Mouse (Mus musculus) left cerebral cortex, adult 2 months (tissue): ENCODE results near the gene Rnf115. TPM values are rescaled to one million over a fixed set of nuclear protein-coding genes. Genes with fewer than 3 reads are reported as not detected.
A peak's percentile ranks its signal among the peaks of the same experiment; 100 is the strongest.

ENCODE experiments used
- DNase-seq, 2 experiments: peaks; one replicate each; pipeline ENCODE4 v3.0.0; 2021 to 2022; ENCODE audit warnings: low spot score in 2 of 2, mixed read lengths in 1 of 2; ENCODE audit errors: extremely low spot score in 1 of 2
- H3K27ac ChIP-seq: fragments of 200-600 bp; 2 replicates; pipeline ENCODE4 v1.8.1; 2022
- H3K4me3 ChIP-seq: fragments of 200-600 bp; 2 replicates; pipeline ENCODE4 v1.8.1; 2022
- CTCF ChIP-seq: fragments of 200-600 bp; IDR thresholded peaks from 2 replicates; pipeline ENCODE4 v1.8.1; 2022; ENCODE audit warnings: antibody characterized with exemption, mild to moderate bottlenecking, moderate library complexity
- intact Hi-C: fragments of 180-260 bp; cut with DNase I; formaldehyde crosslinking; loops from one replicate; pipeline ENCODE4 v1.15.1; 2025
- total RNA-seq, 2 experiments: library from RNA; stranded (reverse); gene quantifications; 2 replicates each; pipeline ENCODE4 v1.2.3; 2021

Gene Rnf115
- total RNA-seq, 2 experiments from 2014 or later, result 58.3 to 61.9 TPM

DNA sequence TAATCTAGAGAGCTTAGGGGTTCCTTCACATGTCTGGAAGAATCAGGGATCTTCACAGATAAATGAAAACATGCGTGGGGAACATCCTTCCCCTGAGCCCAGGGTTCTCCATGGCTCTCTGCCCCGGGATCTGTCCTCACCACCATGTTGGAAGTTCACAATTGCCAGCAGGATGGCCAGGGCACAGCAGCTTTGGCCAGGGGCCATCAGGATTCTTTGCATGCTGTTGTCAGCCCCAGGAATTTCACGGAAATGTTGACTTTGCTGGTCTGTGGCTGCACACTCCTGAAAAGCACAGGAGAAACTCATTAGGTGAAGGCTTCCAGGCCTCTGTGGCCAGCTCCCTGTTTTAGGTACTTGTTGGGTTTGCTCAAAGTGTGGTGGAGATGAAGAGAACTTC, 81.2 kb downstream of the Rnf115 start:
- Histone ChIP-seq H3K4me3 (no peak overlapping the region), H3K27ac (no peak overlapping the region)
- intact Hi-C loops, result no loop called here
- TF ChIP-seq CTCF, result no peak
- DNase-seq, result no peak

DNA sequence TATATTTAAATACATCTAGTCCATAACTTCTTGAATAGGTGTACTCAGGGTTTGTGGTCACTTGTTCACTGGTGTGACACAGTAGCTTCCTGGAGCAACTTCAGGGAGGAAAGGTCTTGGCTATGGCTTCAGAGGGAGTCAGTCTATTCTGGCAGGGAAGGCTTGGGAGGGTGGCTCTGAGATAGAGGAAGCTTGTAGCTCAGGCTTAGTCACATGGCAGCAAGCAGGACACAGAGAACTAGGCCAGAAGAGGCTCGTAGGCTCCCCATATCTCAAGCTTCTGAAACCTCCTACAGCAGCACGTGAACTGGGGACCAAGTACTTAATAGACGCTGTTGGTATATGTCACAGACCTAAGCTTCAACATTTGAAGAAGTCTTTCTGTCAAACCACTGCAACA, 83.8 kb downstream of the Rnf115 start:
- DNase-seq, result no peak
- Histone ChIP-seq H3K4me3 (no peak overlapping the region), H3K27ac (no peak overlapping the region)
- intact Hi-C loops, result no loop called here
- no peak for TF ChIP-seq CTCF

DNA sequence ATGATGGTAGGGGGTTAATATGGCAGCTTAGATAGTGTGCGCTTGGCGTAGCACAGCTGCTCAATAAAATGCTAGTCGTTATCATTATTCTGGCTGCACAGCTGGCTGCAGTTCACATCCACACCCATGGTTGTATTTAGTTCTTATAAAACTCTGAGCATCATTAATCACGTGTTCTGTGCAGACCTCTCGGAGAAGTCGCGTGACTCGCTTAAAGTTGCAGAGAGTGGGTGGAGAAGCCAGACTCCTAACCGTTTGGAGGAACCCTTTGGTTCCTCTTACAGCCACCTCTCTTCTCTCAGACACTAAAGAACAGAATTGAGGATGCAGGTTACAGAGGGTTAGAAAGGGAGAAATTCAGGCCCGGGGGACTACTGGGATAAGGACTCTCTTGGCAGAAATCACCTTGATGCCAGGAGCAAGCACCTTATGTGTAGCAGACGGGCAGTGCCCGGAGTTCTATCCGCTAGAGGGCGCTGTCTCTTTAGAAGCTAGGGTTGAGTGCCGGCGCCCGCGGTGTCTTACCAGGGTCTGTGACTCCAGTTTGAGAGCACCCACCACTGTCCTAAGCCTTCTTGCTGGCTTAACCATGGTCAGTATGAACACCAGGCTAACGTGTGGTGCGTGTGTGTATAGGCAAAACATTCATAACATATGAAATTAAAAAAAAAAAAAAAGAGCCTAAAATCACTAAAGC, 85.1 kb downstream of the Rnf115 start:
- TF ChIP-seq CTCF, result peak; percentile 78
- DNase-seq, result peak; percentile 66 to 79
- intact Hi-C loops, result no loop called here

GRCm38 (mm10) chr3:96813106-96813505, 85.6 kb downstream of the Rnf115 start:
- DNase-seq, result peak in 1 of 2 experiments; percentile 14
- intact Hi-C loops, result no loop called here
- TF ChIP-seq CTCF, result no peak

More for the DNA sequence above, 85.1 kb downstream of the Rnf115 start:
- no peak overlapping the region for H3K27ac ChIP-seq
- peak overlapping the region; percentile 21; the same call in 1 of the 2 replicates for H3K4me3 ChIP-seq

DNA sequence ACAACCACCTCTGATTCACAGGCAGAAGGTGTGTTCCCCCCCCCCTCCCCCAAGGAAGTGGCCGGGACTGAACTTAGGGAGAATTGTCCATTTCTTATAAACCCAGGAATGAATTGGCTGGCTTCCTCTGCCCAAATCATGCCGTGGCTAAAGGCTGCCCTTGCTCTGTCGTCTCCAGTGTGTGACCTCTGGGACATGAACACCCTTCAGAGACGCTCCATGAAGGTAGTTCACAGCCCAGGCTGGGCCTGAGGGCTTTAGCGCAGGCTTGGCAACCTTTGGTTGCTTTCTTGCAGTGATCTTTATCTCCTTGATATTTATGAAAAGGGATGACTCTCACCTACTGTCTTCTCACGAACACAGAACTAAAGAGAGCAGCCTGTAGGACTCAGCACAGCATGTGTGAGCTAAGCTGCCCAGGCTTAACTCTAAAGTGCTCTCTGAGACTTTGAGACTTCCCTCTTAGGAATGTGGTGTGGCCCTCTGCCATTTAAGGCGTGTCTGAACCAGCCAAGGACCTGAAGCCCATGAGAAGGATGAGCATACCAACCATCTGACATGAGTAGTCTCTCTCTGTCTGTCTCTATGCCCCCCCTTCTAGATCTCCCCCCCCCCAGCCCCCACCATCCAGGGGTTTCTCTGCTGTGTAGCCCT, 86.3 kb downstream of the Rnf115 start:
- H3K4me3 ChIP-seq, result no peak overlapping the region
- DNase-seq, result no peak
- intact Hi-C loops, result no loop called here
- TF ChIP-seq CTCF, result no peak
- no peak overlapping the region for H3K27ac ChIP-seq

More at GRCm38 (mm10) chr3:96813106-96813505, 85.6 kb downstream of the Rnf115 start:
- H3K4me3 ChIP-seq, result peak overlapping the region; percentile 21; the same call in 1 of the 2 replicates
- no peak overlapping the region for H3K27ac ChIP-seq

DNA sequence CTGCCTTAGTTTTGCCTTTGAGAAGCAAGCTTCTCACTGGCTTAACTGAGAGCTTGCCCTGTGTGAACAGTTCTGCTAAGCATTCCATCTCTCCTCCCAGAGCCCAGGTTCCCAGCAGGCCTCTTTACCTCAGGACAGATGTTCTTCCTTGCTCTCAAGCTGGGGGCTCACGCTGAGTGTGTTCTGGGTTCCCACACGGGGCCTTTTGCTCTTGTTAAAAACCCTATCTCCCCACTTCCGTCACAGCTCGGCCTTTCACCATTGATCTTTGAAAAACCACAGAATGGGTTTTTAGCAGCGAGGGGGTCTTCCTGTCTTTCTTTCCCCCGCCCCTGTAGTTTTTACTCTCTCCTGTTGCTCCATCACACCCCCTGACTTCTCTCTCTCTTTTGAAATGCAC, 86.9 kb downstream of the Rnf115 start:
- DNase-seq, result no peak
- intact Hi-C loops, result no loop called here
- Histone ChIP-seq H3K27ac (no peak overlapping the region), H3K4me3 (no peak overlapping the region)
- no peak for TF ChIP-seq CTCF

GRCm38 (mm10) chr3:96820116-96820915, 92.9 kb downstream of the Rnf115 start:
- DNase-seq, result no peak
- Histone ChIP-seq H3K27ac (no peak overlapping the region), H3K4me3 (no peak overlapping the region)
- no peak for TF ChIP-seq CTCF
- intact Hi-C loops, result no loop called here

- Histone ChIP-seq H3K4me3 (no peak overlapping the region), H3K27ac (no peak overlapping the region)
- no peak for TF ChIP-seq CTCF
- DNase-seq, result no peak
- intact Hi-C loops, result no loop called here
Measured at GRCm38 (mm10) chr3:96821581-96821980, 94.1 kb downstream of the Rnf115 start.

DNA sequence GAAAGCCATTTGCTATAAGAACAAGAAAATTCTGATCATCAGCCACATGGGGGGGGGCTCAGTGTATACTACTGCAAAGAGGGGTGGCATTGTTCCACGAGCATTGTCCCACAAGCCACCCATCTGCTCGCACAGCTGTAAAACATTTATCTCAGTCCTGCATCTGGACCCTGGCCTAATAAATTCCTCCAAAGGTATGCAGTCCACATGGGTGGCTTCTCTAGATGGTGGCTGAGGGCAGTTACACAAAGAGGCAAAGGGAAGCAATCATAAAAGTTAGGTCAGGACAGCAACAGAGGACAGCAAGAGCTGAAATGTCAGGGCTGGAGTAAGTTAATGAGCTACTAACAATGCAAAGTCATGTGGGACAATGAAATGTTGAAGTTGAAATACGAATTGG, 96.2 kb downstream of the Rnf115 start:
- TF ChIP-seq CTCF, result no peak
- intact Hi-C loops, result no loop called here
- no peak for DNase-seq
- Histone ChIP-seq H3K27ac (no peak overlapping the region), H3K4me3 (no peak overlapping the region)

DNA sequence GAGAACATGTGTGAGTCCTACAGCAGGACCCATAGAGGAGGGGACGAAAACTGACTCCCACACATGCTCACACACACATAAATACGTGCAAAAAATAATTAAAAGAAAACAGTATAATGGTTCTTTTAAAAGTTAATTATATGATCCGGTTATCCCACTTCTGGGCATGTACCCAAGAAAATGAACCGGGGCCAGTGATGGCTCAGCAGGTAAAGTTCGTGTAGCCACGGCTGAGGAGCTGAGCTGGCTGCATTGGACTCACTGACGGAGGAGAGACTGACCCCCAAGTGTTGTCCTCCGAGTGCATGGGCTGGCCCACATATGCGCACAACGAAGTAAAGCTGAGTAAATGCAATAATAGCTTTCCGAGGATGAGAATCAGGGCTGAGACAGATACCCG, 97.2 kb downstream of the Rnf115 start:
- DNase-seq, result no peak
- TF ChIP-seq CTCF, result no peak
- intact Hi-C loops, result no loop called here
- Histone ChIP-seq H3K4me3 (no peak overlapping the region), H3K27ac (no peak overlapping the region)

DNA sequence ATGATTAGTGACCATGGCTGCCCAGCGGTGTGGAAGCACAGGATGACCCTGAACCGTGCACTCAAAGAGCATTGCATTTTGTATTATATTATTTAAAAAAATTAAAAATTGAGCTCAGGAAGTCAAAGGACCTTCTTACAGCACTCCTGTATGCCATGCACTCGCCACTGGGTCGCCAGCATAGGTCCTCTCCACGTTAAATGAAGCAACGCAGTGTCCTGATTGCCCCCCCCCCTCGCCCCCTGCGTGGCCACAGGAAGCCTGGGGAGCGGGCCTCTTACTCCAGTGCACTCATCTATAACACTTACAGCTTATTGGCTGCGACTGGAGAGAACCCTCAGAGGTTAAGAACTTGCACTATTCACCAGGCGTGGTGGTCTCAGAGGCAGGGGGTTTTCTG, 97.8 kb downstream of the Rnf115 start:
- intact Hi-C loops, result no loop called here
- H3K4me3 ChIP-seq, result no peak overlapping the region
- no peak overlapping the region for H3K27ac ChIP-seq
- DNase-seq, result no peak
- TF ChIP-seq CTCF, result no peak

DNA sequence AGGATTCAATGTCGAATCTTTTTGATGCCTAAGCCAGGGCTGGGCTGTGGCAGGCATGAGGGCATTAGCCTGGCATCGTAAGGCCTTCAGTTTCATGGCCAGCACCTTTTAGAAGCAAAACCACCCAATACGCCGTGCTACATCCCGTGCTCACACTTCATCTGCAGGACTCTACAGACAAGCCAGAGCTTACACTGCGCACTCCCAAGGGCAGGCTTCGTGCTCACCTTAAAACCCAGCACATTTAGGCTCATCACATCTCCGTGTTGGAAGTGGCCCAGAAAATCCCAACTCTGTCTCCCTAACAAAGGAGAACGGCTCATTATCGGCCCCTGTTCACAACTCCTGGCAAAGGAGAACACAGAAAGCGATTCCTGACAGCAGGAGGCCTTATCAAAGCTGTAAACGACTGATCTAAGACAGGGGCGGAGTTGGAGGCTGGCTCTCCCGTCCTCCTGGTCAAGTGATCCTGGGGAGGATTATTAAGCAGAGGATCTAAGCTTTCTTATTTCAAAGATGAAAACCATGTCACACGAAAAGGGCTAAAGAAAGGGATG, 100.9 kb downstream of the Rnf115 start:
- no peak overlapping the region for H3K27ac ChIP-seq
- intact Hi-C loops, result no loop called here
- no peak overlapping the region for H3K4me3 ChIP-seq
- no peak for TF ChIP-seq CTCF
- no peak for DNase-seq
